Mouse (Mus musculus): ENCODE measurements around the gene Psmb6.
A peak's percentile ranks its signal among the peaks of the same experiment; 100 is the strongest.

Psmb6 gene

GRCm38 (mm10) chr11:70571641-70572040, 46.5 kb downstream of the Psmb6 start:
- DNase-seq, result no peak

DNA sequence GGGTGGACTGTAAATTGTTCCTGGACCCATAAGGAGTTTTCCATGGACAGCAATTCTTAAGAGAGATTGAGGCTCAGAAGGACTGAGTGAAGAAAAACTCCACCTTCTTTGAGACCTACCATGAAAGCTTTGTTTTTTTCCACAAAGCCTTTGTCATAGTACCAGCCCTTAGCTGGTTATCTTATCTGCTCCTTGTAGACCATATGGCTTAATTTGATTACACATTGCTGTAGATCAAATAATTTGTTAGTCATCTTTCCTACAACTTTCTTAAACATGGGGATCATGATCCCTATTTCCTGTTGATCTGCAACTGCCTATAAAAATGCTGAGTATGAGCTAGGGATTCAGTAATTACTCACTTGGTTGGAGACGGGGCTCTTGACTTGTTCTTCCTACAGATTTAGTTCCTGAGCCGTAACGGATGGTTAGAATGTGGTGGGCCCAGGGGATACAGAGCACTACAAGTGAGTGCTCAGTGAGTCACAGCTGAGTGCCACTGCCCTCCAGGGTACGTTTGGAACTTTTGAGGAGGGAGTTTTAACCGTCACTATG, 47.3 kb downstream of the Psmb6 start:
- DNase-seq, result no peak

DNA sequence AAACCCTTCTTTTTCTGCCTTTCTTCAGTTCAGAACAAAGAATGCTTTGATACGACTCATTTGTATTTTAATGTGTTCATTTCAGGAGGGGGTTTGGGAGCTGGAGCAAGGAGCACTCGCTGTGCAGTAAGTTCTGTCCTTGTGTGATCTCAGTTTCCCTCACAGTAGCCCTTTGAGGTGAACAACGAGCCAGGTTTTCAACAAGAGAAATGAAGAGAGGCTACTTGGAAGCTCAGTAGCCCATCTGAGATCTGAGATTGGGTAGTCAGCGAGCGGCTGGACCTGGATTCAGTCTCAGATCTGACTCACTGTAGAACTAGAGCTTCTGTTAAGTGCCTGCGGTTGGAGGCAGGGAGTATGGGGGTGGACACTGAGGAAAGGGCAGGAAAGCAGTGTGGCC, 48.7 kb downstream of the Psmb6 start:
- no peak for DNase-seq

DNA sequence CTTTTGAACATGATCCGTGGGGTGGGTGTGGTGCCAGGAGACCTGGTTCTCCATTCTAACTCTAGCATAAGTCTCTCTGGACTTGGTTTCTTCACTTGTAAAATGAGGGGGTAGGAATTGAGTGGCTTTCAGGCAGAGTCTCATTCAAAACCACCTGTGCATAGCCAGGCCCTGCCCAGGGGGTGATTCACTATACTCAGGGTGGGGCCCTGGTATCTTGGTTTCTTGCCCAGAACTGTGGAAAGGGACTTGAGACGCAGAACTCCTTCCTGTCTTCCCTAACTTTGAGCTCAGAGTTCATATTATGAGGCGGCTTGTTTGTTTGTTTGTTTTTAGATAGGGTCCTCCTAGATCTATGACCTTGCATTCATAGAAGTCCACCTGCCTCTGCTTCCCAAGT, 52.0 kb downstream of the Psmb6 start:
- DNase-seq, result peak; percentile 30 to 54

Data from kidney, postnatal 25 days (tissue).